Mouse (Mus musculus) liver, embryonic 14.5 days (tissue): Measurements from ENCODE around the gene Scn7a.

Experiments used
- CTCF ChIP-seq: IDR thresholded peaks from 2 replicates; pipeline ENCODE4 v1.5.1; 2016; ENCODE audit warnings: antibody characterized with exemption, low read depth, control low read depth
- EP300 ChIP-seq: IDR thresholded peaks from 2 replicates; pipeline ENCODE4 v1.6.1; 2016; ENCODE audit warnings: antibody characterized with exemption, low read depth

DNA sequence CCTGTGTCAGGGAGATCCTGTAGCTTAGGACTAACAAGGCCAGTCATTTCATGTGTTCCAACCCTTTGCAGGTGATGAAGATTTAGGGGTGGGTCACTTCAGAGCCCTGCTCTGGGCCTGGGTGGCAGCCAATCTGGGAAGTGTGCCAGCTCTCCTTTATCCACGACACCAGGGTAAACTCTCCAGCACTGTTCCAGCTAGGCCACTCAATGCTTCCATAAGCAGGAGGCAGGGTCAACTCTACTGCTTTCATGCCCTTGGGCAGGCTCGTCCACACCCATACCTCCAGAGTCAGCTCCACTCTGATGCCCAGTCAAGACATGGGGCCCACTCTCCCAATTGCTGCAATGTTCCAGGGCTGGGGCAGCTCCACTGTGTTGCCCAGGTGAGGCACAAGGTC is 129.3 kb downstream of the Scn7a start:
- TF ChIP-seq CTCF (no peak), EP300 (no peak)
